Mouse (Mus musculus): Measurements from ENCODE around the gene Atg4a-ps. TPM values are rescaled to one million over a fixed set of nuclear protein-coding genes. Genes with fewer than 3 reads are reported as not detected.

The Atg4a-ps gene
- total RNA-seq, 2 experiments from 2014 or later, result 0.26 to 4.5 TPM

DNA sequence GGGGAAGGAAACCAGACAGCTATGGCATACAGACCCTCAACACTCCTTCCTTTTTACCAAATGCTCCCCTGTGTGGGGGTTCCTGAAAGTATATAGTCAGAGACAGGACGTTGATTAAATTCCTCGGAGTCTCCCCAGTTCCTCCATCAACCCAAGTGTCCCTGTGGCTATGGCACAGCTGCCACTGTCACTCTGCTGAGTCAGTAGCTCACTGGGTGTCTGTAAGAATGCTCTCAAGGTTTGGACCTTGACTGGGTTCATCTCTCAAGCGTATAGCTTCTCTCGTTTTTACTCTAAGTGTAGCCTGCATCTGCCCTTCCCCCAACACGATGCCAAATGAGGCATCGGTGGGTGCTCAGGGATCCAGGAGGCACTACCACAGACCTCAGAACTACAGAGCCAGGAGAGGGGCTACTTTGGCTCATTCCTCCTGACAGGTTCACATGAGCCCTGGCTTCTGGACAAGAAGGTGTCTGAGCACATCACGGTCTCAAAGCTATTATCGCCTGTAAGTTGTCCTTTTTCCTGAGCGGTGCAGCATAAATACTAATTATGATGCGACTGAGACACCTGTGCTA, 21.9 kb downstream of the Atg4a-ps start:
- Histone ChIP-seq H3K4me3 (no peak overlapping the region), H3K27ac (no peak overlapping the region)
- intact Hi-C loops (cut with DNase I), result no loop called here
- no peak for TF ChIP-seq CTCF (IDR thresholded peaks at IDR 0.05)
- DNase-seq, result no peak

DNA sequence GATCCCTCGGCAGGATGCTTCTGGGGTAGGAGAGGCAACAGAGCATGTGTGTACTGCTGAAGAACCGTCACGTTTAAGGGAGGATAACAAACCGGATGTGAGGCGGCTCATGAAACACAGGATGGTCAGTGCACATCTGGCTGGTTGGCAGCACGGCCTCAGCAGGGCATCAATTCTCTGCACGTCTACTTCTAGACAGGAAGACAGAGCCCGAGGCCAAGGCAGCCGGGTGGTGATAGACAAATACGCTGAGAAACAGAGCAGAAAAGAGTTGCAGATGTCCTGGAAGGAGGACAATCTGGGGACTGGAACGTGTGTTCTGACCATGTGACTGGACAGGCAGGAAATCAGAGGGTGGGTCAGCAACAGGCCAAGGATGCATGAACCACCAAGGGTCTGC, 25.8 kb downstream of the Atg4a-ps start:
- no peak for DNase-seq
- intact Hi-C loops (cut with DNase I), result no loop called here
- Histone ChIP-seq H3K4me3 (no peak overlapping the region), H3K27ac (no peak overlapping the region)
- TF ChIP-seq CTCF (IDR thresholded peaks at IDR 0.05), result no peak

DNA sequence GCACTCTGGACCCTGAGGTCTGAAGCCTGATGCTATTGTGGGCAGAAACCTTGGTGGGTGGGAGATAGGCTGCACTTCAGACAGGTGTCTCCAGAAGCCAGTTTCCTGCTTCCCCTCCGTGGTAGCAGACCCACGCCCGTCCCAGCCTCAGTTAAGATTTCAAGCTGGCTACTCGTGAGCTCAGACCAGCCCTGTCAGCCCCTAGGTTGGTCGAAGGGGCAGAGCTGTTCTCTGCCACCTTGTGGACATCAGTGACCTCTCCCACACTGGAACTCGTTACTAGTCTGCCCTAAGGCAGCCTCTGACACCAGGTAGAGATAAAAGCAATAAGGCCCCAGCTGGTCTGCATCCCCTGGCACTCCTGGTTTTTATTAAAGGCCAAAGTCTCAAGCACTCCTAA, 28.9 kb downstream of the Atg4a-ps start:
- DNase-seq, result no peak
- Histone ChIP-seq H3K27ac (no peak overlapping the region), H3K4me3 (no peak overlapping the region)
- no peak for TF ChIP-seq CTCF (IDR thresholded peaks at IDR 0.05)
- intact Hi-C loops (cut with DNase I), result no loop called here

DNA sequence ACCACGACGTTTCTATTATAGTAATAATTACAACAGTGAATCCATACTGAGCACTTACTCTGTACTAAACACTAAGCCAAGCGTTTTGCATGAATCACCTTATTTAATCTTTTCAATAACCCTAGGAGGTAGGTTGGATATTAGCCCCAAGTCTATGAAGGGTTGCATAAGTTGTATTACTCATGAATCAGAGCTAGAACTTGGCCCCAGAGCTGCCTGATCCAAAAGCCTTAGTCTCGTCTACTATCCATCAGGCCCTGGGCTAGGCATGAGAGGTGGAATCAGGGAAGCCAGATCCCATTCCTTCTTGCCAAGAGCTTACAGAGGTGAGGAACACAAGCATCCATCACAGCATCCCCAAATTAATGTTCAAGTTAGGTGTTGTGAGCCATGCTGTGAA, 30.2 kb downstream of the Atg4a-ps start:
- intact Hi-C loops (cut with DNase I), result no loop called here
- DNase-seq, result no peak
- H3K4me3 ChIP-seq, result no peak overlapping the region
- TF ChIP-seq CTCF (IDR thresholded peaks at IDR 0.05), result no peak
- H3K27ac ChIP-seq, result no peak overlapping the region

DNA sequence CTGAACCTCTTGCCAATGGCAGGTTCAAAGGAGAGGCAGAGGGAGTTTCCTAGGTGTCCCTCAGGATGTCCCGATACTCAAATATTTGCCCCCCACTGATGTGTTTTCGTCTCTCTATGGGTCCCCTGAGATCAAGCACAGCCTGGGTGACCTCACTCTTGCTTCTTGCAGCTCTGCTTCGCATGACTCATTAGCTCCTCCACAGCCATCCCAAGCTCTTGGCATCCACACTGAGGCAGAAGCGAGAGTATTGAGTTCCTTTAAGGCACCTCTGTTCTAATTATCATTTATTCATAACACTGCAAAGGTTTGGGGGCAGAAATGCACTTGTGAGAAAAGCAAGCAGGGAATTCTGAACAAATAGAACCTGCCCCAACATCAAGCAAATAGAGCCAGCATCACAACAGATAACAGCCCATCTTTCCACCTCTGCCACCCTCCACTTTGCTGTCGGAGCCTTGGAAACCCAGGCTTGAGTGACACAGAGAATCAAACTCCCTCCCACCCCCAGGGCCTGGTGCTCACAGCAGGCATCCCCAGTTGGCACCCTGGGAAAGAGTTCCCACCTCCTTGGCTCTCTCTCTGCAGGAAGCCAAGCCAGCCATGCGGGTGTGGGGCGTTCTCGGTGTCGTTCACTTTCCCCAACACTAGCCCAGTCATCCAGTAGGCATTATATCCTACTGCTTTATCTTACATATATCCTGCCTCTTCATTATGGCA, 33.1 kb downstream of the Atg4a-ps start:
- intact Hi-C loops (cut with DNase I), result no loop called here
- no peak for TF ChIP-seq CTCF (IDR thresholded peaks at IDR 0.05)
- Histone ChIP-seq H3K4me3 (no peak overlapping the region), H3K27ac (no peak overlapping the region)
- DNase-seq, result peak; percentile 51

DNA sequence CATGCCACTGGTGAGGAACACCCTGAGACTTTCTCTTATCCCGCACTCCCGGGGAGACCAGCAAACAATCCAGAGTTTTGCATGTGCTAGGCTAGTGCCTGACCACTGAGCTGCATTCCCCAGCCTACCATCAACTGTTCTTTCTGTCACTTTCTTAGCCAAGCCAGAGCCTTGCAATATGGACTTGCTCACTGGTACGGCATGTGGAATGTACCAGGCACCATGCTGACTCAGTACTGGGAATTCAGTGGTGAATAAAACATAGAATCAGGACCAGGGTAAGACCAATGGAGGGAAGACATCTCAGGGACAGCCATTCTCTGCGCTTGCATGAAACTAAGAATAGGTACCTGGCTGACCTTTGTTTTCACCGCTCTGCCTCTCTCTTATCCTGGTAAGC, 35.6 kb downstream of the Atg4a-ps start:
- no peak for DNase-seq
- TF ChIP-seq CTCF (IDR thresholded peaks at IDR 0.05), result no peak
- Histone ChIP-seq H3K4me3 (no peak overlapping the region), H3K27ac (no peak overlapping the region)
- intact Hi-C loops (cut with DNase I), result no loop called here

DNA sequence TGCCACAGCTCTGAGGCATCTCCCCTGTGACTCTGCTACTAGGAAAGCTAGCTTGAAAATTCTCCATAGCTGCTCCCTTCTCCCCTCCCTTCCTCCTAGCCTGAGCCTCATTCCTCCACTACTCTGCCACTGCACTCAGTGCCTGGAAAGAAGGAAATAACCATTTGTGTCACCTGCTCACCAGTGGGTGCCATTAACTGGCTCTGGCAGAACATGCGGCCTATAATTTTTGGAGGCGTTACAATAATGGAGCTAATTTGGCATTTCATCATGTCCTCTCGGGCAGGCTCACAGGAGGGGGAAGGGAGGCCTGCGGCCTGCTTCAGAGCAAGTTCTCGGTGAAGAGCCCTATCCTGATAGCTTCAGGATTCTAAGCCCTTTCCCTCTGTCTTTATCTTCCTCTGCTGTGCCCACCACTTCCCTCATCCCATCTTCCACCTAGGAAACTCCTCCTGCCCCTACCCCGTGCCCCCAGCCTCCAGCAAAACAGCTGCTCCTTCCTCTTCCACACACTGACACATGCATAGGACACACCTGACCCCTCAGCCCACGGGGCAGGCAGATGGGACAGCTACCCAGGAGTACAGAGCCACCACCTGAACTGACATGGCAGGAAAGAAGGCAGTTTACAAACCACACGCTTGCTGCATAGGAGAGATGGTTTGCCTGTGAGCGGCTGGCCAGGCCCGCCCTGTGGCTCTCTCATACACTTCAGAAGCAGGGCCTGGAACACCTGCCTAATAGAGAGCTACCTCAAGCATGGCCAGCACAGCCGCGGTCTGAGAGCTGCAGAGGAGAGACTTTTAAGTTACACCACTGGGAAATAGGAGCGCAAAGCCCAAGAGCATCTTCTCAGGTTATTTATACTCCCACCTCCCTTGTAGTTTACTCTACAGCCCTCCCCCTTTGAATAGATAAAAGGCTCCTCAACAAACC, 38.9 kb downstream of the Atg4a-ps start:
- Histone ChIP-seq H3K4me3 (no peak overlapping the region), H3K27ac (no peak overlapping the region)
- intact Hi-C loops (cut with DNase I), result no loop called here
- no peak for DNase-seq
- TF ChIP-seq CTCF (IDR thresholded peaks at IDR 0.05), result no peak

DNA sequence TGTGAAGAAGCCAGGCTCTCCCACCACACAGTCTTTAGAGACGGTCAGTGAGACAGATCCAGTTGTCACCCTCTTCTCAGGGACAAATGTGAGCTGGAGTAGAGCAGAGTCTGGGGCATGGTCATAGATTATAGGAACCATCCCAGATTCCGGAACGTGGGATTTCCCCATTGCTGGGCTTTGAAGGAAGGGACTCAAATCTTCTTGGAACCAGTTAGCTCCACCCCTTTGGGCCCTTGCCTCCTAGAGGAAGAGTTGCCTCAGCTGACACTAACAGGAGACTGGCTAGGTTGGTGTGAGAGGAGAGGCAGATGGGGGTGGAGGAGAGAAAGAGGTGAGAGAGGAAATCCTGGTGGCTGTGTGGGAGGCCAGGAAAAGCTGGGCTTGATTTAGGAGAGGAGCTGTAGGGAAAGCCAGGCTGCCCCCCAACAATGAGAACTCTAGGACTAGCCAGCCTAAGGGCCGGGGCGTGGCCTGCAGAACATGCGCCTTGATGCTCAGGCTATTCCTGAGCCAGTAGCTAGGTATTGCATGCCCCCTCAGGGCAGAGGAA, 39.7 kb downstream of the Atg4a-ps start:
- Histone ChIP-seq H3K4me3 (no peak overlapping the region), H3K27ac (no peak overlapping the region)
- intact Hi-C loops (cut with DNase I), result no loop called here
- DNase-seq, result no peak
- TF ChIP-seq CTCF (IDR thresholded peaks at IDR 0.05), result no peak

DNA sequence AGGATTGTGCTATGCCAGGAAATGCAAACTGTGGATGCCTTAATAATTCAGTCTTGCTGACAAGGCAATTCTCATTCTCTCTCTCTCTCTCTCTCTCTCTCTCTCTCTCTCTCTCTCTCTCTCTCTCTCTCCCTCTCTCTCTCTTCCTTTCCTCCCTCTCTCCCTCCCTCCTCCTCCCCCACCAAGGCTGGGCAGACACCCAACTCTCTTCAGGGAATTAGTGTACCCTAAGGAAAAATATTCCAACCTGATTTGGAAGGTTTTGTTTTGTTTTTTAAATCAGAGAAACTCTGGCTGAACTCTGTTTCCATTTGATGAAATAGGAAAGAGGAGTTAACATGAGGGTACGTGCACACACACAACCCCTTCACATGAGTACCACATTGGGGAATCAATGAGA, 44.3 kb downstream of the Atg4a-ps start:
- intact Hi-C loops (cut with DNase I), result no loop called here
- no peak for DNase-seq
- H3K4me3 ChIP-seq, result no peak overlapping the region
- TF ChIP-seq CTCF (IDR thresholded peaks at IDR 0.05), result no peak
- H3K27ac ChIP-seq, result no peak overlapping the region

DNA sequence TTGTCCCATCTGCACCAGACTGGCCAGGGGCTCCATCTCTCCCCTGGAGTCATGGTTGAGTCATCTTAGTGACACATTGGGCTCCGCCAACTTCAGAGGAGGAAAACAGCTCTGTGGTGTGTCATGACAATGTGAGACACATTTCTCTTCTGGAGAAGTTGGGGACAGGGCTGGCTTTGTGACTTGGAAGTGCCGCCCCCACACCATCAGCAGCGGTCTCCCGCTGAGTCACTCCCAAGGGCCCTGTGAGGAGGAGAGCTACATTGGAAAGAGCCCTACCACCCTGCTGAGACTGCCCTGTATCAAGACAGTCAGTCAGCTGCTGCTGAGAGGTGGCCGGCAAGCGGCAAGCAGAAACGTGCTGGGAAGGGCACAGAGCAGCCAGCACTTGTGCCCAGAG, 44.9 kb downstream of the Atg4a-ps start:
- intact Hi-C loops (cut with DNase I), result no loop called here
- no peak for DNase-seq
- H3K4me3 ChIP-seq, result no peak overlapping the region
- no peak for TF ChIP-seq CTCF (IDR thresholded peaks at IDR 0.05)
- no peak overlapping the region for H3K27ac ChIP-seq

DNA sequence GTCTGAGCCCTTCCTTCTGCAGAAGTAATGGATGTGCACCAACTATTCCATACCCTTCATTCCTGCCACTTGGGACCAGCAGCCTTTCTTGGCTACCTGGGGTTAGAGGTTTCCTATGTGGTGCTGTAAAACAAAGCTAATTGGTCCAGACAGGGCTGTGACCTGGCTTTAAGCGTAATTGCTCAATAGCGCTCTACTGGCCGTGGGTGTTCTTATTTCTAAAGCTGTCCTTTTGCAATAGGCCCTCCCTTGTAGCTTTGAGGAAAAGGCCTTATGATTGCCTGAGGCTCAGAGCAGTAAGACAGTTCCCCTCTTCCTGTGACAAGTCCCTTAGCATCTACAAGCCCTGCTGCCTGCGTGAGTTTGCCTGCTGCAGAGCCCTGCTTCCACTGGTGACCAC, 48.3 kb downstream of the Atg4a-ps start:
- Histone ChIP-seq H3K27ac (no peak overlapping the region), H3K4me3 (no peak overlapping the region)
- intact Hi-C loops (cut with DNase I), result no loop called here
- no peak for DNase-seq
- no peak for TF ChIP-seq CTCF (IDR thresholded peaks at IDR 0.05)

DNA sequence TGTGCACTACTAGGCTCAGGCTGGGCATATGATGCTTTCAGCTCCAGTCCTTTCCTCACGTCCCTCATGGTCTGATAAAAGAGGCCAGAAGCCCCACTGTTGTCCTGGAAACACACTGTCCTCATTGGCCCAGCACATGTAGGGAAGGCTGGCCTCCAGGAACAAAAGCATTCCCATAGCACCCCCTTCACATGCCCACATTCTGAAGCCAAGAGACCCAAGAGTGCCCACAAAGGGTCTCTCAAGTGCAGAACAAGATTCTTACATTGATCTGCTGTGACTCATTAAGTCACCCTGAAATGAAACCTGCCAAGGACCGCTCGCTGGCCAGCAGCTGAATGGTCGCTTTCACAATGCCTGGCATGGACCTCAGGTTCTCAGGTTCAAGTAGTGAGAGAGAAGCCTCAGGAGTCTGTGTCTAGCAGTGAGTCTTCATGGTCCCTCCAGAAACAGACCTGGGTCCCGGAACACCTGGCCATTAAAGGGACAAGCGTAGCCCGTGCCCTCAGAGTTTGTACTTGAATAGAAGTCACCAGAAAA, 50.5 kb downstream of the Atg4a-ps start:
- intact Hi-C loops (cut with DNase I), result no loop called here
- no peak for TF ChIP-seq CTCF (IDR thresholded peaks at IDR 0.05)
- DNase-seq, result no peak
- H3K27ac ChIP-seq, result no peak overlapping the region
- no peak overlapping the region for H3K4me3 ChIP-seq

Small RNAs within 50 kb of the gene (microRNA-seq; reads per million reads assigned to microRNA genes)
- not detected for gene Gm25325

Other genes starting within 250 kb of the Atg4a-ps start
- not detected for gene Syt6, start 70.8 kb downstream of the Atg4a-ps start, total RNA-seq (2021)
- gene Olfml3, start 91.9 kb upstream of the Atg4a-ps start, total RNA-seq (2021), result 1 to 10 TPM; 2.6 to 8.3 TPM
- not detected for gene Gm10964, start 93.3 kb upstream of the Atg4a-ps start, total RNA-seq (2021)
- 10 to 100 TPM; 67.2 to 73.7 TPM for gene Hipk1, start 145.5 kb upstream of the Atg4a-ps start, total RNA-seq (2021)
- gene Dclre1b, start 163.4 kb upstream of the Atg4a-ps start, total RNA-seq (2021), result 1 to 10 TPM; 6.4 to 8.6 TPM
- gene Ap4b1, start 163.5 kb upstream of the Atg4a-ps start, total RNA-seq (2021), result 1 to 10 TPM; 7.1 to 8.8 TPM
- under 1 TPM; 0.46 to 0.47 TPM for gene Gm43064, start 163.5 kb upstream of the Atg4a-ps start, total RNA-seq (2021)
- under 1 TPM; 0.23 to 0.73 TPM for gene Bcl2l15, start 186.5 kb upstream of the Atg4a-ps start, total RNA-seq (2021)
- gene Ptpn22, start 213.7 kb upstream of the Atg4a-ps start, total RNA-seq (2021), result under 1 TPM; 0.18 to 0.42 TPM

Measured in gastrocnemius, adult 2 months (tissue).